Mouse (Mus musculus): ENCODE measurements at regions not wholly inside any gene's neighbourhood (a gene's known extent, or its start where the extent isn't known, plus 50 kb on each side); places are given as distances from the start of the nearest gene placed in this dataset.
"Not testable (repeated sequence)": the region's sequence is repeated elsewhere in the genome, so short reads cannot be mapped to it uniquely, and the experiment has no call there.

DNA sequence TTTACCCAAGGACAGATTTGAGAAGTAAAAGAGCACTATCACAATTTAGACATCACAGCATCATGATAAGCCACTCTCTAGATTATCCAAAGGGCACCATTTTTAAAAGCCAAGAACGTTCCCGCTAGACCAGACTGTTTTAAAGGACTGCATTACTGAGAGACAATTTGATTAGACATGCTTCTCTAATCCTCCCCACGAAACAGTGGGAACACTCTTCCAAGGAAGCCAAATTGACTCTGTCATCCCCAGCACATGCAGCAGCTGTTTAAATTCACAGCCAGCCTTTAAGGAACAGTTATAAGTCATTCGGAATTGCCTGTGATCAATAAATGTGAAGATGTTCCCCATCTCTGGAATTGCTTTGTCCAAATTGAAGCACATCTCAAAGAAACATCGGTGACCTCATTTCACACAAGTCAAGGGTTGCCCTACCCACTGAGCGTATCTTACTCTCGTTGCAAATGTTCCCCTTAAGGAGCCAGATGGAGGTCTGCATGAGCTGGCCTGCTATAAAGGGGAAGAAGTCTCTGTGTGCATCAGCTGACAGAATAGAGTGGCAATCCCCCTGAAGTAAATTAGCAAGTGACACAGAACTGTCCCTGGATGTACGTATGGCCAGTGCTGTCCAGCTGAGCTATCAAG lies 393.2 kb downstream of the Pid1 start:
- no peak for DNase-seq

DNA sequence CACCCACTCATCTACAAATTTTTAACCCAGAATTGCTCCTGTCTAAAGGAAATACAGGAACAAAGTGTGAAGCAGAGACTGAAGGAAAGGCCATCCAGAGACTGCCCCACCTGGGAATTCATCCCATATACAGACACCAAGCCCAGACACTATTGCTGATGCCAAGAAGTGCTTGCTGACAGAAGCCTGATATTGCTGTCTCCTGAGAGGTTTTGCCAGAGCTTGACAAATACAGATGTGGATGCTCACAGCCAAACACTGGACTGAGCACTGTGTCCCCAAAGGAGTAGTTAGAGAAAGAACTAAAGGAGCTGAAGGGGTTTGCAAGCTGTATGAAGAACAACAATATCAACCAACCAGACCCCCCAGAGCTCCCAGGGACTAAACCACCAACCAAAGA lies 399.3 kb downstream of the Pid1 start:
- not testable (repeated sequence) for DNase-seq

- DNase-seq: no peak
Observed at GRCm38 (mm10) chr1:83961761-83962160, 402.2 kb downstream of the Pid1 start.

DNA sequence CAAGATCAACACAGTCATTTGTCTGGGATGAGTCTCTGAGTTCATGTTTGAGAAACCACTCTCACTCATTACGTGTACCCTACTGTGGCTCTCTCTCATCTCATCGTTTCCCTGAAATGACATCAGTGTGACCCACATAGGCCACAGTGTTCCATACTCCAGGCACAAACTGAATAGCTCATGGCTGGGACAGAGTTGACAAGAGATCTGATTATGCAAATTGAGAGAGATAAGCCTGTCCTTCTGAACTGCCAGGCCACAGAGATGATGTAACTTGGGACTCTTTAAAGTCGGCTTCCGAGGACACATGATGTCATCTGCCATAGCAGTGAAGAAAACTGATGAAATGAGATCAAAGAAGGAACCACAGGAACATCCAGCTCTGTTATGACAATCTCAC lies 404.2 kb downstream of the Pid1 start:
- no peak for DNase-seq

- no peak for DNase-seq
Observed at GRCm38 (mm10) chr1:83922900-83923299, 441.1 kb downstream of the Pid1 start.

- DNase-seq: no peak
Observed at GRCm38 (mm10) chr1:83915454-83915853, 448.5 kb downstream of the Pid1 start.

DNA sequence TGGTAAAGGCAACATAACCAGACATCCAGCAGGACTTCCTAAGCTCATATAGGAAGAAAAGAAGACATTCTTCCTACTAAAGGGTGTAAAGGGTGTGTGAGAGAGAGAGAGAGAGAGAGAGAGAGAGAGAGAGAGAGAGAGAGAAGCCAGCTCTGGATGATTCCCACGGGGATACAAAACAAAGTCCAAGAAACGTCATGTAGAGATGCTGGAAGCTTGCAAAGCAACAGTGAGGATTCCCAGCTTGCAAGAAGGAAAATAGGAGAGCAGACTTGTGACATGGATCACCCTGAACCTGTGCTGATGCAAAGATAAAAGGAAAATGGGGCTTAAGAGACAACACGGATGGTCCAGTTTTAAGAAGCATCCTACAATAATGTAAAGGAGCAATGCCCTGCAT lies 456.6 kb downstream of the Pid1 start:
- peak; percentile 6 for DNase-seq

DNA sequence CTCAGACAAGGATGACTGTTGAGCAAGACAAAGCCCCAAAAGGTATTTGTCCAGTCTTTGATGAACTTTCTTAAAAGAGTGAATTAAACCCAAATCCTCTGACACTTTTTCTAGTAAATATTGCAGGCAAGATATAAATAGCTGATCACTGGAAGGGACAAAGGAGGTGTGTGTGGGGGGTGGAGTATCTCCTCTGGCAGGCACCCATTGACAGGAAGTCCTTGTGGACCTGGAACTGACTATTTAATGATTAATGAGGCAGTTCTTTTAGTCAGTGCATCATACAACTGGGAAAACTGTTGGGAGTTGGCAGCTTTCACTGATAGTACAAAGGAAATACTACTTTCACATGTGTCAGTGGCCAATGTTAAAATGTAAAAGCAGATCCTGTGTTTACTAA lies 457.1 kb downstream of the Pid1 start:
- peak; percentile 39 for DNase-seq

- DNase-seq: no peak
Observed at GRCm38 (mm10) chr1:83900135-83900534, 463.8 kb downstream of the Pid1 start.

- DNase-seq: no peak
Observed at GRCm38 (mm10) chr1:83896650-83897049, 467.3 kb downstream of the Pid1 start.

- DNase-seq: no peak
Observed at GRCm38 (mm10) chr1:83879109-83879399, 471.1 kb upstream of the Sphkap start.

DNA sequence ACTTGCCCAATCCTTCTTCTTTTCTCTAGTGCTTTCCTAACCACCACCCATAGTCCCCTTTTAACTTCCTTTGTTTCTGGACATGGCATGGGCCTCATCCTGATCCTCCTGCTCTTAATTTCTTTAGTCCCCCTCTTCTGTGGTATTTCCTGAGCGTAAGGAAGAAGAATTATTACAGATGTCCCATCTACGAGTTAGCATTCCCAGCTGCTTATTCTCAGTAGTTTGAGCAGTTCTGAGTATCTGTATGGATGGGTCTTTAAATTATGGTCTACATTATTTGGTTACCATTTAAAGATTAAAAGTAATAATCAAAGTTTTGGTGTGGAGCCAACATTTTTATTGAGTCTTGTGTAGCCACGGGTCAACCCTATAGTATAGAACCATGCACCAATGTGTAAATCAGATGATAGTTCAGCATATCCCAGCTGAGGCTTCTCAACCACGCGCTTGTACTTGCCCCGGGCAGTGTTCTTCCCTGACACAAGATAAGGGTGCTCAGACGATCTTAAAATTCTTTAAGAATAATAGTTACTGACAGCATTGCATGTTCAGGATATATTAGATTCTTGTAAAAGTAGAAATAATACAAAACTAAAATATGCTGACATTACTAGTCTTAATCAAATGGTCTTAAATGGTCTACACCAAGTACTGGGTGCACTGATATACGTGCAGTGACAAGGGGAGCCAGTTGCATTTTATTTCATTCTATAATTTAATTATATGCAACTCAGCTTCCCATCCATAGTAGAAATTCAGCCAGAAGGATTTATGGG lies 470.5 kb upstream of the Sphkap start:
- DNase-seq: no peak

GRCm38 (mm10) chr1:83870853-83871567 lies 463.0 kb upstream of the Sphkap start:
- peak; percentile 84 for DNase-seq

DNA sequence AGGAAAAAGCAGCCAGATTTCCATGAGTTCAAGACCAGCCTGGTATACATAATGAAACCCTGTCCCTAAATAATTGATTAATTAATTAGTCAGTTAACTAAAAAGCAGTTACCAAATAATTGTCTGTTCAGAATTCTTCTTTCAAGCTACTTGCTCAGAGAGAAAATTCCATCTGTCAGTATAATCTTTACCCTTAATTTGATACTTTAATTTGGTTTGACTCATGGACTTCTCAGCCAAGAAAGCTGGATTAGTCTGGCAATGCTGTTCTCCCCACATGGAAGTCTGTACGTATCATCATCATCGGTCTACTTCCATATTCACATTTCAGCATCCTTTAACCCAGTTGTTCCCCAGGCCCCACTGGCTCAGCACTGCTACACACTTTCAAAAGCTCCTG lies 461.0 kb upstream of the Sphkap start:
- DNase-seq: no peak

- DNase-seq: no peak
Observed at GRCm38 (mm10) chr1:83862541-83862940, 454.5 kb upstream of the Sphkap start.

- DNase-seq: no peak
Observed at GRCm38 (mm10) chr1:83862128-83862527, 454.1 kb upstream of the Sphkap start.

DNA sequence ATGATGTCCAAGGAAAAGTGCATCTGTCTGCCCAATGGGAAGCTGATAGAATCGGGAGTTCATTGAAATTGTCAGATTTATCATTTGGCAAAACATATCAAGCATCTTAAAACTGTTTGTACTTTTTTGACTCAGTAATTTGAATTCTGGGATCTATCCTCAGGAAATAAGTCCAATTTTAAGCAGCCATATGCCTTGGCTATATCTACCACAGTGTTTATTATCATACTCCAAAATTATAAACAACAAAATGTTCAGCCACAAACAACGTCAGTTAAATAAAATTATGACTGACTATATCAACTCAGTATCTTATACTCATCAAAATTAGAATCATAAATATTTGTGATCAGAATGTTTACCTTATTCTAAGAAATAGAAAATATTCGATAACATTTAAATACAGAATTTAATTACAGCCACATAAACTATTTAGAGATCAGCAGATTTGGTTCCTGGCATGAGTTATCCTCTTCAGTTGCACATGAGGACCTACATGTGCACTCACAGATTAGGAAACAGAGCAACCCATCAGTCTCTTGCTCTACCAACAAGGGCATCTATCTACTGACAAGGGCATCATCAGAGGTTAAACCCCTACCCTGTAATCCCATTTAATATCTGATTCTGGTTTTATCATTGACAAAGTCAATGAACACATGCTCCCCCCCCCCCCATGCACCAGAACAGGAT lies 451.9 kb upstream of the Sphkap start:
- no peak for DNase-seq

DNA sequence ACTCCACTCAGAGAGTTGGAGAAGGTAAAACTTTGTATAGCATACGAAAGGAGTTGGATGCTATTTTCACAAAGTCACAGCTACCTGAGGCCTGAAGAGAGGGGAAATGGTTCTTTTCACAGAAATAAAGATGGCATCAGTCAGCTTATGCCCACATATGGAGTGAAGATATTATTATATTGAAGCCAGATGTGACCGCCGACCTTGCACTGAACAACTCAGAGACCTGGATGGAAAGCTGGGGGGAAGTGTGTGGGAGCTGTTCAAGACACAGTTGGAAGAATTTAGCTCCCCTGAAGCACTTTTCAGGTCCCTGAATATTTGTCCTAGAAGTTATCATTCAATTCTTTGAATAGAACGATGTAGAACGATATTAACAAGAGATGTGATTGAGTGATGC lies 446.0 kb upstream of the Sphkap start:
- DNase-seq: no peak

GRCm38 (mm10) chr1:83851081-83851480 lies 443.1 kb upstream of the Sphkap start:
- no peak for DNase-seq

DNA sequence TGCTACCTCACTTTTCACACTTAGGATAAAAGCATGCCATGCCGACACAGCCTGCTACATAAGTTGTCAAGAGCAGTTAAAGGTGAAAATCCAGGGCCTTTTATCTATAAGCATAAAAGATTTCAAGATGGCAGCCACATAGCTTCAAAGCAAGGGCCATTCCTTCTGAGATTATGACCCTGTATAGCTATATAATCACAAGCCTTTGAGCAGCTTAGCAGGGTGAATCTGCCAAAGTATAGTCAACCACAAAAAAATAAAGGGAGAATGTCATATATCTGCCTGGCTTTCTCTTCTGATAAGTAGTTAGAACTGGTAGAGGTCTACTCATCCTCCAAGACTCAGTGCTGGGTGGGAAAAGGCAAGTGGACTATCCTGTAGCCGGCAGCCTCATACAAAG lies 440.4 kb upstream of the Sphkap start:
- no peak for DNase-seq

GRCm38 (mm10) chr1:83847992-83848391 lies 440.0 kb upstream of the Sphkap start:
- DNase-seq: no peak

- no peak for DNase-seq
Observed at GRCm38 (mm10) chr1:83844827-83845379, 436.9 kb upstream of the Sphkap start.

DNA sequence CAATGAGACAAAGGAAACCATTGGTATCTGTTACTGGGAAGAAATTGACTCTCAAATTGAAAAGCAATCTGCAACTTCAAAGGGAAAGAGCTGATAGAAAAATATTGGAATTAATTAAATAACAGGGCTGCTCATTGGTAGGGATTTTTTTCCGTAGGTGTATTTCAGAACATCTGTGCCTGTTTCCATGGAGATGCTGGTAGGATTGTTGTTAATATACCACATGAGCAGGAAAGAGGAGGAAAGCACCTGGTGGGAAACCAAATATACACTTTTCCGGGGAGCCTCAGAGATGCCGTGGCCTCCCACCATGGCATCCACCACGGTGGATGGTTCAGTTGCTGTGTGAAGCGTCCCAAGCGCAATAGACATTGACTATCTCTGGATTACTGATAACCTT lies 428.0 kb upstream of the Sphkap start:
- DNase-seq: no peak
